Mouse (Mus musculus) hindbrain, postnatal 0 days (tissue): ENCODE data around the gene Rpl35. TPM values are rescaled to one million over a fixed set of nuclear protein-coding genes. Genes with fewer than 3 reads are reported as not detected.
A peak's percentile ranks its signal among the peaks of the same experiment; 100 is the strongest.

Experiments used
- ATAC-seq: fragments of 200-750 bp; cut with Nextera tagmentation; 2 replicates; pipeline ENCODE4 v1.8.0; 2017; ENCODE audit warnings: mild to moderate bottlenecking, moderate TSS enrichment, moderate library complexity
- DNase-seq: peaks from one replicate; pipeline ENCODE4 v3.0.0-alpha.2; 2015; ENCODE audit warnings: low spot score
- H3K27ac ChIP-seq: fragments of 300-500 bp; sonication (generic); 2 replicates; pipeline ENCODE4 v1.5.1; 2014; ENCODE audit warnings: mild to moderate bottlenecking
- H3K27me3 ChIP-seq: fragments of 300-500 bp; sonication (generic); 2 replicates; pipeline ENCODE4 v1.6.1; 2014; ENCODE audit warnings: low read length, mixed read lengths; ENCODE audit not compliant: insufficient read depth
- H3K36me3 ChIP-seq: fragments of 300-500 bp; sonication (generic); 2 replicates; pipeline ENCODE4 v1.6.1; 2014; ENCODE audit warnings: low read length, mixed read lengths; ENCODE audit not compliant: insufficient read depth
- H3K4me1 ChIP-seq: fragments of 300-500 bp; sonication (generic); 2 replicates; pipeline ENCODE4 v1.6.1; 2014; ENCODE audit warnings: antibody characterized with exemption, low read length, mixed read lengths; ENCODE audit not compliant: insufficient read depth
- H3K4me2 ChIP-seq: fragments of 300-500 bp; sonication (generic); 2 replicates; pipeline ENCODE4 v1.6.1; 2014; ENCODE audit warnings: low read depth, mild to moderate bottlenecking, low read length, moderate library complexity, mixed read lengths
- H3K4me3 ChIP-seq: fragments of 300-500 bp; sonication (generic); 2 replicates; pipeline ENCODE4 v1.5.1; 2014; ENCODE audit warnings: low read length
- H3K9ac ChIP-seq: fragments of 300-500 bp; sonication (generic); replicated peaks from 2 replicates; pipeline ENCODE4 v1.6.1; 2014; ENCODE audit warnings: mild to moderate bottlenecking, low read length, moderate library complexity, mixed read lengths
- H3K9me3 ChIP-seq: fragments of 300-500 bp; sonication (generic); 2 replicates; pipeline ENCODE4 v1.6.1; 2016; ENCODE audit warnings: low read length, mixed read lengths
- CTCF ChIP-seq: IDR thresholded peaks from 2 replicates; pipeline ENCODE4 v1.5.1; 2016; ENCODE audit warnings: antibody characterized with exemption, control low read depth, low read depth
- WGBS: fragments of 180-500 bp; shearing (Covaris S2); extraction: QIAGEN DNeasy Blood & Tissue Kit; methylation state at CpG from one replicate; pipeline ENCODE4 v1.1.7; 2014; 5-methylcytosine and 5-hydroxymethylcytosine counted together
- polyA plus RNA-seq: library from polyadenylated mRNA; unstranded; fragments of >200 nt; fragmentation: Nextera tagmentation; extraction: Ambion mirVana; gene quantifications from 2 replicates; pipeline ENCODE4 v1.2.1, GENCODE M21; 2015
- total RNA-seq: library from RNA; depleted of rRNA; stranded (reverse); fragments of >200 nt; gene quantifications from 2 replicates; pipeline ENCODE4 v1.2.3, GENCODE M21; 2014; rRNA removed

Gene Rpl35
- 41.1 and 46.1 TPM in 2 replicates for total RNA-seq
- 600 and 645 TPM in 2 replicates for polyA plus RNA-seq

DNA sequence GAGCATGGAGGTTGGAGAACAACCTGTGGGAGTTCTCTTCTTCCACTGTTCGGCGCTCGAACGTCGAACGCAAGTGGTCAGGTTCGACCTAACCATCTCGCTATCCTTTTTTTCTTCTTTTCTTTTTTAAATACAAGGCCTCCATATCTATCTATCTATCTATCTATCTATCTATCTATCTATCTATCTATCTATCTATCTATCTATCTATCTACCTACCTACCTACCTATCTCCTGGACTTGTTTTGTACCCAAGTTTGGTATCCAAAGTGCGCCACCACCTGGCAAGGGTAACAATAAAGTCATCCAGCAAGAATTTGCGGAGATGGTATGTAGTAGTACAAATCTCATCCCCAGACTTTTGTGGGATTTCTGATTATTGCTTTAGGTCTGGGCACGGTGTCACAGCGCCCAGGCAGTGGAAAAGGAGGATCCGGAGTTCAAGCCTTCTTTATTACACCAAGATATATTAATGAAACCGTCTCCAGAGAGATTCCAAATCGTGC, at the start of gene Rpl35:
TSS of gene Rpl35 (minus strand) at position 51 of the 506 bp plus-strand sequence.
- H3K9me3 ChIP-seq = no peaks in the 10 kb centered on the region
- H3K27ac ChIP-seq = peak within 1 kb of the TSS; percentile 93
- ATAC-seq (no peak), DNase-seq (peak; percentile 42)
- peak within 1 kb of the TSS; percentile 80 for H3K4me2 ChIP-seq
- H3K27me3 ChIP-seq = no peaks in the 10 kb centered on the region
- 14% methylated on average over 15 of the region's 15 CpGs for WGBS
- peaks cover 28% of the 10 kb centered on the region for H3K4me1 ChIP-seq
- TF ChIP-seq CTCF = peak; percentile 39
- peak within 1 kb of the TSS; percentile 73 for H3K9ac ChIP-seq
- H3K4me3 ChIP-seq = peak within 1 kb of the TSS; percentile 57
- peaks cover 23% of the 10 kb centered on the region for H3K36me3 ChIP-seq

- Histone ChIP-seq H3K27ac (no peak overlapping the region), H3K4me2 (no peak overlapping the region), H3K9me3 (no peaks in the 10 kb centered on the region), H3K4me1 (no peaks in the 10 kb centered on the region), H3K36me3 (peaks cover 42% of the 10 kb centered on the region), H3K4me3 (no peak overlapping the region), H3K9ac (no peak overlapping the region), H3K27me3 (no peaks in the 10 kb centered on the region)
- no peak for DNase-seq
- no peak for ATAC-seq
- TF ChIP-seq CTCF = no peak
- 96% methylated on average over 1 of the region's 1 CpGs for WGBS
These were observed 43.1 kb upstream of the Rpl35 start for GRCm38 (mm10) chr2:39048515-39048914.

GRCm38 (mm10) chr2:39040215-39040614, 34.8 kb upstream of the Rpl35 start:
- Histone ChIP-seq H3K9ac (no peak overlapping the region), H3K4me3 (no peak overlapping the region), H3K27ac (no peak overlapping the region), H3K27me3 (no peaks in the 10 kb centered on the region), H3K36me3 (peaks cover 47% of the 10 kb centered on the region), H3K4me2 (no peak overlapping the region), H3K4me1 (no peaks in the 10 kb centered on the region), H3K9me3 (no peaks in the 10 kb centered on the region)
- DNase-seq (no peak), ATAC-seq (no peak)
- no peak for TF ChIP-seq CTCF
- 94% methylated on average over 1 of the region's 1 CpGs for WGBS

DNA sequence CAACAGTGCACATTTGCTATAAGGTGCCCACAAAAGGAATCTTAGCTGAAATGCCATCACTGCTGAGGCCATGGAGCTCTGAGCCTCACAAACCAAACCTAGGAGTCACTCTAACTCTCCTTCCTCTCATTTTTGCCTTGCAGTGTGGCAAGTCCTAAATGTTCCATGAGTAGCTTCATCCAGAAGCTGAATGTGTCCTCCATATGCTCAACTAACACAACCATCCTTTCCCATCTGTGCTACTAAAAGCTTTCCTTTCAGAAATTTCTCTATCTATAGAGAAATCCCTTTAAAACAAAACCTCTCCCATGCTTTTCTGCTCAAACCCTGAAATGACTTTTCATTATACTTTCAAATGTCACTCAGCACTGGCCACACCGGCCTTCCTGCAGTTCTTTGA, 26.2 kb upstream of the Rpl35 start:
- H3K36me3 ChIP-seq = peaks cover 42% of the 10 kb centered on the region
- no peak for ATAC-seq
- 86% methylated on average over 1 of the region's 1 CpGs for WGBS
- H3K4me1 ChIP-seq = no peaks in the 10 kb centered on the region
- H3K9ac ChIP-seq = no peak overlapping the region
- H3K4me3 ChIP-seq = no peak overlapping the region
- H3K27me3 ChIP-seq = no peaks in the 10 kb centered on the region
- H3K9me3 ChIP-seq = no peaks in the 10 kb centered on the region
- no peak for DNase-seq
- no peak for TF ChIP-seq CTCF
- H3K4me2 ChIP-seq = no peak overlapping the region
- H3K27ac ChIP-seq = no peak overlapping the region

DNA sequence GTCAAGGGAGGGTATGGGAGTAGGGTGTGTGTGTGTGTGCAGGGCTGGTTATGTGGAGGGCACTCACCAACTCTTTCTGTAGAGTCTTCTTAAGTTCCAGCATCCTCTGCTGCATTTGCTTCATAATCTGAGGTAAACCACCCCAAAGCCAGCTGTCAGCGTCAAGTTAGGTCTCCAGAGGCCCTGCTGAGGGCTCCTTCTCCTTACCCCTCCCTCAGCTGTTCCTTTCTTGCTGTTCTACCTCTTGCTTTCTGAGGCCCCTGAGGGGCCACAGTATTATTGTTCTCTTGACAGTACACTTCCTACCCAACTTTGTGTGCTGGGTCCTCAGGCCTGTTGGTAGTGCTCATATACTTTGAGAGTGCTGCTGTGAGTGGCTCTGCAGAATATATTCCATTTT, 14.6 kb upstream of the Rpl35 start:
- Histone ChIP-seq H3K4me3 (no peak overlapping the region), H3K27me3 (no peaks in the 10 kb centered on the region), H3K9me3 (no peaks in the 10 kb centered on the region), H3K36me3 (peaks cover 79% of the 10 kb centered on the region), H3K27ac (no peak overlapping the region), H3K9ac (no peak overlapping the region), H3K4me2 (no peak overlapping the region), H3K4me1 (no peaks in the 10 kb centered on the region)
- WGBS = 81% methylated on average over 1 of the region's 1 CpGs
- DNase-seq = no peak
- ATAC-seq = no peak
- no peak for TF ChIP-seq CTCF

DNA sequence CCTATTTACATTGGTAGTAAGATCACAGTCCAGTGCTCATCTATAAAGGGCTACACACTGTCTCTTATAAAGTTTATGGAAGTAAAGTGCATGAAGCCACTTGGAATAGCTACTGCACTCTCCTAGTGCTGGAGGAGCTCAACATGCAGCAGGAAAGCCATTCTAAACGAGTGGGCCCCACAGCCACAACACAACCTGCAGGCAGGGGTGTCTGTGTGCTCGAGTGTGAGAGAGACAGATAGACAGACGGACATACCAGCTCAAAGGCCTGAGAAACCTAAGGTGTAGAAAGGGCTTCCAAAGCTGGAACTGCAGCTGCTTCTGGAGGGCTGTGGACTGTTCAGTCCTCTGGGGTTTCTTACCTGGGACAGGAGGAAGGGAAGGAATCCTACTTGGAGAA, 11.2 kb upstream of the Rpl35 start:
- no peak for TF ChIP-seq CTCF
- Histone ChIP-seq H3K4me1 (no peaks in the 10 kb centered on the region), H3K36me3 (peaks cover 62% of the 10 kb centered on the region), H3K9ac (no peak overlapping the region), H3K27me3 (no peaks in the 10 kb centered on the region), H3K4me2 (no peak overlapping the region), H3K4me3 (no peak overlapping the region), H3K27ac (no peak overlapping the region), H3K9me3 (no peaks in the 10 kb centered on the region)
- 79% methylated on average over 3 of the region's 3 CpGs for WGBS
- no peak for DNase-seq
- ATAC-seq = no peak

DNA sequence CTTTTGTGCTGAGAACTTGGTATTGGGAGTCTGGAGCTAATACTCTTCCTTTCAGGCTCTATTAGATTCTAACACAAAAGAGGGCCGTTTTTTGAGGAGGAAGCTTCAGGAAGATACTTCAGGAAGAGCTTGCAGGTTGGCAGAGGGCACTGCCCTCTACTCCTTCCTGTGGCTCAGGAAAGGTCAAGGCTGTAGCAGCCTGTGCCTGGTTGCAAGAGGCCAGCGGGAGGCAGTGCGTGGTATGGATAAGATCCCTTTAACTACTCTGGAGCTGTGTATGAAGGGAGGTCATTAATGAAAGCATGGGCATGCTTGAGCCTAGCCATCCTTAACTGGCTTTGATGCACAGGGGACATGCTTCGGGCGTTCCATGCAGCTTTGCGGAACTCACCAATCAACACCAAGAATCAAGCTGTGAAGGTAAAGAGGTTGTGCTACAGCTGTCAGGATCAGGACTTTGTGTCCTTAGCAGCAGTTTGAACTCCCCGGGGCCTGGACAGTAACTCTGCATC, 7.4 kb upstream of the Rpl35 start:
- ATAC-seq (no peak), DNase-seq (no peak)
- no peak overlapping the region for H3K9ac ChIP-seq
- H3K4me3 ChIP-seq = no peak overlapping the region
- peaks cover 16% of the 10 kb centered on the region for H3K4me1 ChIP-seq
- peaks cover 31% of the 10 kb centered on the region for H3K36me3 ChIP-seq
- H3K27me3 ChIP-seq = no peaks in the 10 kb centered on the region
- H3K4me2 ChIP-seq = no peak overlapping the region
- peak overlapping the region; percentile 32; the same call in 1 of the 2 replicates for H3K27ac ChIP-seq
- WGBS = 86% methylated on average over 7 of the region's 7 CpGs
- TF ChIP-seq CTCF = no peak
- H3K9me3 ChIP-seq = no peaks in the 10 kb centered on the region
